Mouse (Mus musculus): ENCODE data around the gene Atxn3.

The Atxn3 gene

DNA sequence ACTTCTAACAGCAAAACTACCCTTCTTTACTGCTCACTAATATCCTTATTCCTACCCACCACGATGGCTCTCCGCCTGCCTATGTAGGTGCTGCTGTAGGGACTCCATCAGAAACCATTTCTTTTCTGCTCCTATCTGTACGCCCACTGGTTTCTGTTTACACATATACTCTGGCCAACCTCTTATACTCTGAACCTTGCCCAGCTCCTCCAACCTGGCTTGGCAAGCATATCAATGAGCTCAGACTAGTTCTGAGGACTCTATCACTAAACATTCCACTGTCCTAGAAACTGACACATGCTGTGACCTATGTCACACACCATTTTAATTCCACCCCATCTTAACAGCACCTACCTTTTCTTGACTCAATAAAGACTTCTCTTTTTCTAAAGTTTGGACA, 68.7 kb downstream of the Atxn3 start:
- peak in 1 of 2 experiments; percentile 37 for DNase-seq

DNA sequence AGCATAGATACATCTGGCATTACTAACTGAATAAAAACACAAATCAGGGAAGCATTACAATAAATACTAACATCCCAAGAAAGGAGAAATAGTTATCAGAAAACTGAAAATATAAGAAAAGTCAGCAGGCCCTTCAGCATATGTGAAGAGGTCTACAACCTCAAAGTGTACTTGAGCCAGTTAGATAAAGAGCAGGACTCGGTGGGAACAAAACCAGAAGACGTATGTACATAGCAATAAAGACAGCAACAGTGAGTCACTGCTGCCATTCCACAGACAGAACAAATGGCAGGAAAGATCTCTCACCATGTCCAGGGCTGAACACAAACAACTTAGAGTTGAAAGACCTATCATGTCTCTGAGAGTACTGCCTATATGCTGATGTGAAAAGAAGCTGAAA, 69.7 kb downstream of the Atxn3 start:
- no peak for DNase-seq

DNA sequence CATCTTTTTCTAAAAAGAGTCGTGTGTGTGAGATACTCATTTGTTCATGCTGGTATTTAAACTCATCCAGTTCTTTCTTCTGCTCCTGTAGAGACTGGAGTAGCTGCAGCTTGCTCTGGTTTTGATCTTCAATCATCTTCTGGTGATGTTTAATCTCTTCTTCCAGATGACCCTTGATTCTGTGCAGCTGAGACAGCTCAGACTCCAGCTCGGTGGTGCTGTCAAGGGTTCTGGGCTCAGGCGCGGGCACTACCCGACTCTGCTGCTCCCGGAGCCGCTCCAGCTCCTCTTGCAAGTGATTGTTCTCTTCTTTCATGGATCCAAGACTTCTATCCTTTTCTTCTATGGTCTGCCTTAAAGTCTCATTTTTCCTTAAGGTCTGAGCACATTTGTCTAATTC, 73.1 kb downstream of the Atxn3 start:
- no peak for DNase-seq

DNA sequence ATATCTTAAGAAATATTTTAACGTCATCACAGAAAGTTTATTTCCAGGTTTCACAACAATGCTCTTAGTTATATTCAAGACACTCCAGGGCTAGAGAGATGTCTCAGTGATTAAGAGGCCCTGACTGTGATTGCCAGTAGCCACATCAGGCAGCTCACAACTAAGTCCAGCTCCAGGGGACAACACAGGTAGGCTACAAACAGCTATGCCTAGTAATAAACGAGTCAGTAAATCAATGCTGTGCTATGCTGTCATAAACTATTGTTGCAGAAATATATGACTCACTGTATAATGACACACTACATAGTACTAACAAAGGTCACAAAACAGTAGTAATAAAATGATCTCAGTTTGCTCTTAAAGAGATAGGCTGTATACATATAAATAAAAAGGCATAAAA, 81.7 kb downstream of the Atxn3 start:
- no peak for DNase-seq

DNA sequence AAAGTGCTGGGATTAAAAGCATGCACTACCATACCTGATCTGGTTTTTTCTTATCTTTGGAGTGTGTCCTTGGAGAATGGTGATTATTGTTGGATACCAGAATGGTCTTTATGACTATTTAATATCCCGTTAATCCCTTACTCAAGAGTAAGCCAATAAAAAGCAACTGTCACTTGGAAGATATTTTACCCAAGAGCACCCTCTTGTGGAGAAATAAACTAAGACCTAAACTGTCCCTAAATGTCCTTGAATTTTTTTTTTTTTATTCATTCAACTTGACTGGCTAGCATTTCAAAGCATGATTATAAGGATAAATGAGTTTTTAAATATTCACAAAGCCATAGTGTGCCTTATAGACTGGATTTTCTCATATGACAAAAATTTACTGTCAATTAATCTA, 82.9 kb downstream of the Atxn3 start:
- no peak for DNase-seq

All from lung, adult 18-20 months (tissue).